Mouse (Mus musculus): ENCODE data around the gene Hist1h2bb.

DNA sequence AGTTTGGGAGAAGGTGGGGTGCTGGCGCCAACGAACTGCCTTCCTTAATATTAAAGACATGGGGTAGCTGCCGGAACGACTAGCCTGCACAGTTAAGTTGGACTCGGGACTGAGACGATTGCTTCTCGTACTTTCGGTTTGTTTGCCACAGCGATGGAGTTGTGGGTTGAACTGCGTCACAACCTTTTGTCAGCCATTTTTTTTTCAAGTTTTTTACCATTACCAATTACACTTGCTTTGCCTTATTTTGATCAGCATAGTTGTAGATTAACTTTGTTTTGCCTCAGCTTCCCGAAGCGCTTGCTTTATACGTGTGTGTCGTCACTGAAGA, 6.6 kb upstream of the Hist1h2bb start:
- TF ChIP-seq NELFE (IDR thresholded peaks at IDR 0.05; ENCODE audit: low read depth, low read length) (no peak), ZMIZ1 (IDR thresholded peaks at IDR 0.05; ENCODE audit: low read depth, low read length) (no peak), CHD2 (IDR thresholded peaks at IDR 0.05; ENCODE audit: low read length) (no peak), TAL1 (IDR thresholded peaks at IDR 0.05; ENCODE audit: low read length) (no peak), POLR2A (IDR thresholded peaks at IDR 0.05; ENCODE audit: control insufficient read depth in 1 of 2, insufficient read depth in 1 of 2, low read depth in 1 of 2, low read length in 2 of 2, poor library complexity in 1 of 2) (no peak; a peak in 2 of 4 replicates), CTCF (IDR thresholded peaks at IDR 0.05 in 2 of 3, conservative IDR thresholded peaks at IDR 0.05 in 1 of 3; ENCODE audit: control insufficient read depth in 1 of 3, insufficient read depth in 1 of 3, low read depth in 2 of 3, low read length in 3 of 3, poor library complexity in 1 of 3, severe bottlenecking in 1 of 3) (no peak), MAFK (IDR thresholded peaks at IDR 0.05; ENCODE audit: borderline replicate concordance, low read depth, low read length) (no peak), EP300 (IDR thresholded peaks at IDR 0.05; ENCODE audit: low read depth in 1 of 2, low read length in 2 of 2) (no peak), POLR2AphosphoS5 (IDR thresholded peaks at IDR 0.05; ENCODE audit: borderline replicate concordance, low read depth, low read length) (peak; percentile 56; the same call in 1 of the 2 replicates)

Data from MEL (cell line).